7 mouse cellular contexts compared by ENCODE assay signal in the genomic region with DNA sequence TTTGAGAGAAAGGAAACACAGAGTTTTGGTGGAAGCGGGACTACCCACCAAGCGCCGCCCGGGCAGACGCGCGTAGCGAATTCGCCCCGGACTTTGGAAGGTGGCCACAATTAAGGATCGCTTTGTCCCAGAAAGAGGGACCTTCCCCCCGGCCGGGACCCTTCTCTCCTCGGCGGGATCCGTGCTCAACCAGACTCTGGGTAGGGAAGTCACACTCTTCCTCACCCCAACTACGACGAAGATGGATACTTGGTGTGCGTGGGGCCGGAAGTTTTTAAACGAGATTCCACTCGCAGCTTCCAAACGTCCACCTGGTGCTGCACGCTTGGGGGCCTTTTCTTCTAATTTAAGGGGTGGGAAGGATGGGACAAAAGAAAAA. TPM values are rescaled to one million over a fixed set of nuclear protein-coding genes. Genes with fewer than 3 reads are reported as not detected.
DNase-seq lines count a peak whose midpoint lies in the region; ATAC-seq lines count a peak whose summit lies in the region.

No protein-coding gene starts in this region.

- H3K4me2 ChIP-seq in heart, embryonic 15.5 days: peak overlapping the region; percentile 88
- H3K4me2 ChIP-seq in midbrain, embryonic 15.5 days: peak overlapping the region; percentile 94

- H3K27ac ChIP-seq in embryonic facial prominence, embryonic 10.5 days (replicated peaks): peak overlapping the region; percentile 100
- H3K27ac ChIP-seq in heart, embryonic 15.5 days: peak overlapping the region; percentile 97; the same call in 1 of the 2 replicates
- H3K27ac ChIP-seq in midbrain, embryonic 15.5 days: peak overlapping the region; percentile 96

- peaks cover 26% of the 10 kb centered on the region for H3K36me3 ChIP-seq in embryonic facial prominence, embryonic 10.5 days (replicated peaks)
- H3K36me3 ChIP-seq in heart, embryonic 15.5 days: no peaks in the 10 kb centered on the region
- no peaks in the 10 kb centered on the region for H3K36me3 ChIP-seq in midbrain, embryonic 15.5 days (replicated peaks)

- peaks cover 9% of the 10 kb centered on the region; the same call in 1 of the 2 replicates for H3K27me3 ChIP-seq in embryonic facial prominence, embryonic 10.5 days (replicated peaks; ENCODE audit: low read depth, poor library complexity, severe bottlenecking)
- H3K27me3 ChIP-seq in heart, embryonic 15.5 days: no peaks in the 10 kb centered on the region
- no peaks in the 10 kb centered on the region for H3K27me3 ChIP-seq in midbrain, embryonic 15.5 days (replicated peaks)

- DNase-seq in right cerebral cortex, adult 2 months (ENCODE audit: low spot score in 2 of 2): peak; percentile 19 to 44
- DNase-seq in right cerebral cortex, postnatal 36 days (ENCODE audit: low spot score in 2 of 2): no peak
- peak; percentile 64 for DNase-seq in embryonic facial prominence, embryonic 10.5 days (ENCODE audit: low spot score)
- DNase-seq in kidney, postnatal 36 days: peak; percentile 27 to 66
- peak; percentile 43 for DNase-seq in yolk sac, embryonic 10.5 days (ENCODE audit: low spot score)

- under 1% methylated on average over 24 of the region's 24 CpGs for WGBS in embryonic facial prominence, embryonic 10.5 days
- under 1% methylated on average over 24 of the region's 24 CpGs for WGBS in heart, embryonic 15.5 days
- under 1% methylated on average over 24 of the region's 24 CpGs for WGBS in midbrain, embryonic 15.5 days

- peaks cover 68% of the 10 kb centered on the region for H3K4me1 ChIP-seq in embryonic facial prominence, embryonic 10.5 days
- H3K4me1 ChIP-seq in heart, embryonic 15.5 days (replicated peaks): peaks cover 53% of the 10 kb centered on the region
- H3K4me1 ChIP-seq in midbrain, embryonic 15.5 days: peaks cover 47% of the 10 kb centered on the region

- peak overlapping the region; percentile 96 for H3K4me3 ChIP-seq in embryonic facial prominence, embryonic 10.5 days
- peak overlapping the region; percentile 84 for H3K4me3 ChIP-seq in heart, embryonic 15.5 days
- peak overlapping the region; percentile 78 for H3K4me3 ChIP-seq in midbrain, embryonic 15.5 days

- no peak for ATAC-seq in heart, embryonic 15.5 days (replicated peaks; ENCODE audit: insufficient number of reproducible peaks, insufficient read depth, low FRiP score, low read depth)
- ATAC-seq in midbrain, embryonic 15.5 days (replicated peaks): no peak

- H3K9me3 ChIP-seq in embryonic facial prominence, embryonic 10.5 days: no peaks in the 10 kb centered on the region
- H3K9me3 ChIP-seq in heart, embryonic 15.5 days (replicated peaks): no peaks in the 10 kb centered on the region
- H3K9me3 ChIP-seq in midbrain, embryonic 15.5 days: no peaks in the 10 kb centered on the region

- peak overlapping the region; percentile 95 for H3K9ac ChIP-seq in heart, embryonic 15.5 days
- peak overlapping the region; percentile 79 for H3K9ac ChIP-seq in midbrain, embryonic 15.5 days

RNA-seq across cellular contexts. Expression of a gene that starts 36.9 kb away (rescaled TPM):
- 99.0 and 103 TPM in 2 replicates for polyA plus RNA-seq in embryonic facial prominence, embryonic 10.5 days (2016; fragmentation: Nextera tagmentation; extraction: Ambion mirVana)
- polyA plus RNA-seq in heart, embryonic 15.5 days (2015; fragmentation: Nextera tagmentation; extraction: Ambion mirVana): 77.5 and 91.4 TPM in 2 replicates
- polyA plus RNA-seq in midbrain, embryonic 15.5 days (2015; fragmentation: Nextera tagmentation; extraction: Ambion mirVana): 116 and 125 TPM in 2 replicates

RNA-seq across cellular contexts. Expression of a gene that starts 44.7 kb away (rescaled TPM):
- polyA plus RNA-seq in embryonic facial prominence, embryonic 10.5 days (2016; fragmentation: Nextera tagmentation; extraction: Ambion mirVana): 18.0 and 18.4 TPM in 2 replicates
- polyA plus RNA-seq in heart, embryonic 15.5 days (2015; fragmentation: Nextera tagmentation; extraction: Ambion mirVana): 4.2 and 5.7 TPM in 2 replicates
- polyA plus RNA-seq in midbrain, embryonic 15.5 days (2015; fragmentation: Nextera tagmentation; extraction: Ambion mirVana): 16.2 and 16.7 TPM in 2 replicates

Comparison
In these comparisons a context has a peak if more than half of its experiments do, and no peak if none do; other contexts are left out.
1. DNase-seq: peak in right cerebral cortex, adult 2 months (2 of 2), embryonic facial prominence, embryonic 10.5 days (single experiment), kidney, postnatal 36 days (2 of 2) and yolk sac, embryonic 10.5 days (single experiment); none in right cerebral cortex, postnatal 36 days (0 of 2).
2. Peak in every context shown above with its lines, with median percentiles within 50 percentile points of each other: H3K27ac ChIP-seq and H3K4me3 ChIP-seq.